Mouse (Mus musculus) kidney, adult 10 weeks (tissue): ENCODE data around the gene Pou3f4. TPM values are rescaled to one million over a fixed set of nuclear protein-coding genes. Genes with fewer than 3 reads are reported as not detected.

Experiments
- polyA plus RNA-seq: library from polyadenylated mRNA; stranded (reverse); fragments of 350-450 nt; fragmentation: Illumina TruSeq; extraction: RNeasy Lipid Tissue Mini Kit (QIAGEN cat#74804); gene quantifications from one replicate; pipeline ENCODE4 v1.2.3, GENCODE M21; 2014; ENCODE audit warnings: low read depth, low replicate concordance

The Pou3f4 gene
- not detected for polyA plus RNA-seq

DNA sequence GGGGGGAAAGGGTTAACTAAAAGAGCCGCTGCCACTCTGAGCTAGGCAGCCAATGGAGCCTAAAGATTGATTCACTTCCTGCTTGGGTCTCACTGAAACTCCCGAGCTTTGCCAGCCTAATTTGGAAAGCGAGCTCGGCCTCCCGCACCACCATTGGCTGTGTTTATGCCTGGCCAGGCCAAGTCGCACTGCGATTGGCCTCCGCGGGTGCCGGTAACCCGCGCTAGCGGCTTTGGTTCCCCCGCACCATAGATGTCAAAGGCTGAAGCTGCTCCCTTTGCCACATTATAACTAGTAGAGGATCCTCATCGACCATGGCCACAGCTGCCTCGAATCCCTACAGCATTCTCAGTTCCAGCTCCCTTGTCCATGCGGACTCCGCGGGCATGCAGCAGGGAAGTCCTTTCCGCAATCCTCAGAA is at the start of gene Pou3f4:
Gene Pou3f4 (plus strand): TSS at position 130 of the 421 bp plus-strand sequence.

